8 mouse cellular contexts compared by ENCODE assay signal in genomic region chr11:88235221-88236203, GRCm38 (mm10). TPM values are rescaled to one million over a fixed set of nuclear protein-coding genes. Genes with fewer than 3 reads are reported as not detected.
DNase-seq lines count a peak whose midpoint lies in the region; ATAC-seq and TF ChIP-seq lines count a peak whose summit lies in the region.
"Had no signal": no experiment of that assay in that cellular context is flagged by ENCODE, and none has a peak within 500 bp of the region (broad histone marks: within the 10 kb centered on the region; RNA-seq: fewer than 3 reads in every experiment).

No protein-coding gene starts in this region.

- H3K36me3 ChIP-seq in intestine, embryonic 15.5 days, result no peaks in the 10 kb centered on the region
- no peaks in the 10 kb centered on the region for H3K36me3 ChIP-seq in liver, embryonic 15.5 days (replicated peaks)
- no peaks in the 10 kb centered on the region for H3K36me3 ChIP-seq in neural tube, embryonic 14.5 days (ENCODE audit: control insufficient read depth, insufficient read depth, low read length)

- DNase-seq in NIH3T3 (ENCODE audit: low read depth), result peak; percentile 89
- peak; percentile 79 for DNase-seq in brain, embryonic 14.5 days (ENCODE audit: low read depth)
- DNase-seq in gonadal fat pad, adult 2 months (ENCODE audit: low read depth), result peak; percentile 22
- DNase-seq in layer of hippocampus, adult 8-10 months (ENCODE audit: low spot score in 2 of 2), result no peak

- H3K27ac ChIP-seq in intestine, embryonic 15.5 days, result peak overlapping the region; percentile 9
- 0 out of 2 replicates have a peak overlapping the region, but pooled peaks have one; percentile 45 for H3K27ac ChIP-seq in liver, embryonic 15.5 days (replicated peaks)
- H3K27ac ChIP-seq in neural tube, embryonic 14.5 days (ENCODE audit: low read depth, low read length), result peak overlapping the region; percentile 23; the same call in 1 of the 2 replicates

- ATAC-seq in intestine, embryonic 15.5 days, result peak; percentile 83
- ATAC-seq in liver, embryonic 15.5 days (ENCODE audit: insufficient read depth), result 0 out of 2 replicates have a peak, but pooled peaks have one; percentile 40
- no peak for ATAC-seq in neural tube, embryonic 14.5 days (ENCODE audit: low read depth)

- no peak for TF ChIP-seq CTCF in brain, embryonic 14.5 days (IDR thresholded peaks at IDR 0.05; ENCODE audit: borderline replicate concordance, extremely low read depth, insufficient read depth, insufficient read length)

- no peak overlapping the region for H3K9ac ChIP-seq in intestine, embryonic 15.5 days
- H3K9ac ChIP-seq in liver, embryonic 15.5 days, result no peak overlapping the region
- H3K9ac ChIP-seq in neural tube, embryonic 14.5 days (replicated peaks; ENCODE audit: low read depth, low read length), result no peak overlapping the region

- WGBS in intestine, embryonic 15.5 days, result 12% methylated on average over 23 of the region's 23 CpGs
- 25% methylated on average over 23 of the region's 23 CpGs for WGBS in liver, embryonic 15.5 days (ENCODE audit: insufficient replicate concordance)
- 5% methylated on average over 23 of the region's 23 CpGs for WGBS in neural tube, embryonic 14.5 days

- peak overlapping the region; percentile 58 for H3K4me2 ChIP-seq in intestine, embryonic 15.5 days (replicated peaks)
- peak overlapping the region; percentile 49 for H3K4me2 ChIP-seq in liver, embryonic 15.5 days
- H3K4me2 ChIP-seq in neural tube, embryonic 14.5 days (ENCODE audit: low read depth, low read length), result peak overlapping the region; percentile 15; the same call in 1 of the 2 replicates

- TF ChIP-seq POLR2A in brain, embryonic 14.5 days (IDR thresholded peaks at IDR 0.05; ENCODE audit: borderline replicate concordance, extremely low read depth, insufficient read depth, insufficient read length, poor library complexity, severe bottlenecking), result no peak

- peak overlapping the region; percentile 15; the same call in 1 of the 2 replicates for H3K4me3 ChIP-seq in intestine, embryonic 15.5 days (replicated peaks)
- peak overlapping the region; percentile 18 for H3K4me3 ChIP-seq in liver, embryonic 15.5 days (replicated peaks)
- H3K4me3 ChIP-seq in neural tube, embryonic 14.5 days (ENCODE audit: low read depth, low read length), result no peak overlapping the region

- no peaks in the 10 kb centered on the region for H3K9me3 ChIP-seq in intestine, embryonic 15.5 days
- H3K9me3 ChIP-seq in liver, embryonic 15.5 days (replicated peaks), result no peaks in the 10 kb centered on the region
- no peaks in the 10 kb centered on the region for H3K9me3 ChIP-seq in neural tube, embryonic 14.5 days (ENCODE audit: control insufficient read depth, low read length)

- H3K4me1 ChIP-seq in intestine, embryonic 15.5 days (replicated peaks), result peaks cover 12% of the 10 kb centered on the region
- peaks cover 19% of the 10 kb centered on the region for H3K4me1 ChIP-seq in liver, embryonic 15.5 days (replicated peaks)
- peaks cover 27% of the 10 kb centered on the region for H3K4me1 ChIP-seq in neural tube, embryonic 14.5 days (ENCODE audit: control insufficient read depth, insufficient read depth, low read length)

- no peaks in the 10 kb centered on the region for H3K27me3 ChIP-seq in intestine, embryonic 15.5 days (replicated peaks)
- no peaks in the 10 kb centered on the region for H3K27me3 ChIP-seq in liver, embryonic 15.5 days
- peaks cover 2% of the 10 kb centered on the region; the same call in 1 of the 2 replicates for H3K27me3 ChIP-seq in neural tube, embryonic 14.5 days (ENCODE audit: control insufficient read depth, insufficient read depth, low read length)

RNA-seq across cellular contexts. Expression of gene Mrps23, which starts 31.3 kb away (rescaled TPM):
- 74.9 and 79.0 TPM in 2 replicates for polyA plus RNA-seq in brain, embryonic 14.5 days (2012; rRNA removed)
- polyA plus RNA-seq in gonadal fat pad, adult 2 months (2012; rRNA removed), result 35.9 and 41.3 TPM in 2 replicates
- polyA plus RNA-seq in intestine, embryonic 15.5 days (2015; fragmentation: Nextera tagmentation; extraction: Ambion mirVana), result 59.6 and 62.3 TPM in 2 replicates
- 25.0 and 26.9 TPM in 2 replicates for polyA plus RNA-seq in liver, embryonic 15.5 days (2015; fragmentation: Nextera tagmentation; extraction: Ambion mirVana)
- polyA plus RNA-seq in neural tube, embryonic 14.5 days (2014; fragmentation: Nextera tagmentation; extraction: Ambion mirVana), result 63.7 and 67.9 TPM in 2 replicates
- total RNA-seq in layer of hippocampus, adult 8-10 months (2022), result 10 to 100 TPM; 63.2 to 64.8 (median 63.7) TPM

RNA-seq across cellular contexts. Expression of gene Ccdc182, which starts 58.3 kb away (rescaled TPM):
- polyA plus RNA-seq in brain, embryonic 14.5 days (2012; rRNA removed), result 0.20 and 0.30 TPM in 2 replicates
- 0.10 TPM in 1 of 2 replicates, not detected in the other for polyA plus RNA-seq in gonadal fat pad, adult 2 months (2012; rRNA removed)
- not detected in 2 replicates for polyA plus RNA-seq in intestine, embryonic 15.5 days (2015; fragmentation: Nextera tagmentation; extraction: Ambion mirVana)
- polyA plus RNA-seq in liver, embryonic 15.5 days (2015; fragmentation: Nextera tagmentation; extraction: Ambion mirVana), result not detected in 2 replicates
- polyA plus RNA-seq in neural tube, embryonic 14.5 days (2014; fragmentation: Nextera tagmentation; extraction: Ambion mirVana), result 0.23 and 0.52 TPM in 2 replicates
- total RNA-seq in layer of hippocampus, adult 8-10 months (2022), result not detected
- total RNA-seq: left cerebral cortex, postnatal 36 days had no signal

Comparison
In these comparisons a context has a peak if more than half of its experiments do, and no peak if none do; other contexts are left out.
1. DNase-seq: peak in NIH3T3 (single experiment), brain, embryonic 14.5 days (single experiment) and gonadal fat pad, adult 2 months (single experiment); none in layer of hippocampus, adult 8-10 months (0 of 2).
2. Peak in every context shown above with its lines, with median percentiles within 50 percentile points of each other: H3K27ac ChIP-seq and H3K4me2 ChIP-seq.